Mouse (Mus musculus) brain, adult 2 months (tissue): ENCODE measurements around the gene Trat1.

ENCODE experiments used
- DNase-seq: peaks from one replicate; pipeline ENCODE4 v3.0.0; 2011; ENCODE audit warnings: low read depth, low spot score

The Trat1 gene

DNA sequence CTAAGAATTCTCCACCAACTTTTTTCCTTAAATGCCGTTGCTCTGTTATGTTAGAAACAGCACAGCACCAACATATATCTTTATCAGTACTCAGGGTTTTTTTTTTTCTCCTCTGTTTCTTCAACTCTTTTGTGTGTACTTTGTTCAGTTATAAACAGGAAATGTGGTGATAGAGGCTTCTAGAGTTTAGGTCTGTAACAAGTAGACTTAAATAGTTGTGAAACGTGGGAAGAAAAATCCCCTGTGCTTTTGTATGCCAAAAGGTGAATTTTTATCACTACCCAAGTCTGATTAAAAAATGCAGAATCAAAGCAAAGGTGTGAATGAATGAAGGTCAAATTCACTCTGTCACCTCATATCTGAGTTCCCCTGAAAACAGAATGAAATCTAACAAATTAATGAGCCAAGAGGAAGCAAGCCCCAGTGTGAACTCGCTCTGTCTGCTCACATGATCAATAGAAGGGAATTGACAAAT lies at the start of gene Trat1:
Trat1 (minus strand) TSS at position 51 of the 475 bp plus-strand sequence.
- DNase-seq, result no peak

- DNase-seq, result no peak
Observed at GRCm38 (mm10) chr16:48818524-48818923, 46.7 kb upstream of the Trat1 start.

DNA sequence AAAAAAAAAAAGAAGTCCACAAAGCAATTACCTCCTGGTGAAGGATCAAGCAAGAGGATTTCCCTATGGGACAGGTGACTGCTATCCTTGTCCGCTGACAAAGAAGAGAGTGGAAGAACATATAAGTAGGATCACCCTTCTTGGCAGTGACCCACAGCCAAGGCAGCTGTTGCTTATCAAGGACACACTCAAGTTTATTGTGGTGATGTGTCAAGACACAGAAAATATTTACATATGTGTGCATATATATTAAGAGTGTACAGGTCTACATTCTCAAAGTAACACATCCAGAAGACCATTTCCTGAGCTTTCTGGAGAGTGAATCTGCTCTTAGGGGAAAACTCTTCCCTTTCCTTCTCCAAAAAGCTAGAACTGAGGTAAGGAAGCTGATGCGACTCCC lies 44.9 kb upstream of the Trat1 start, which contains the start of gene Retnlb:
Retnlb (plus strand) TSS at position 162 of the 400 bp plus-strand sequence.
- no peak for DNase-seq

DNA sequence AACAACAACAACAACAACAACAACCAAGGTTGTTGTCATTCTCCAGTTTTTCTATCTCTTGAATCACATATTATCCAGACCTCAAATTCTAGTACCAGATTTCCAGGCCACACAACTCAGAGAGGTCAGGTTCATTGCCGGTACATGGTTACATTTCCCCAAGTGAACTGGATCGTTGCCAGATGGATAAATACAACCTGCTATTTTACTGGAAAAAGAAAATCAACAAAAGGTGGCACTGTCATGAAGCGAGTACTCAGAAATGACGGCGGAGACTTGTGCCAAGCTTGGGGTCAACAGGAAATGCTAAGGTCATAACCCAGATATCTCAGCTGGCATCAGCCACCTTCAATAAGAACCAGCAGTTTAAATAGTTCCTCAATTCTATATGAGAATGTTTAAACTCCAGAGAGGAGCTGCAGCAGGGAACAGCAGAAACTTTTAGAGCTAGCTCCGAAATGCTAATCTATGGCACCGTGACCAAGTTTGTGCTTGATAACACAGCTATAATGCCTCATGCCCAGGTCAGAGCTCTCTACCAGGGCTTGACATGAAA lies 40.1 kb upstream of the Trat1 start:
- DNase-seq, result no peak

DNA sequence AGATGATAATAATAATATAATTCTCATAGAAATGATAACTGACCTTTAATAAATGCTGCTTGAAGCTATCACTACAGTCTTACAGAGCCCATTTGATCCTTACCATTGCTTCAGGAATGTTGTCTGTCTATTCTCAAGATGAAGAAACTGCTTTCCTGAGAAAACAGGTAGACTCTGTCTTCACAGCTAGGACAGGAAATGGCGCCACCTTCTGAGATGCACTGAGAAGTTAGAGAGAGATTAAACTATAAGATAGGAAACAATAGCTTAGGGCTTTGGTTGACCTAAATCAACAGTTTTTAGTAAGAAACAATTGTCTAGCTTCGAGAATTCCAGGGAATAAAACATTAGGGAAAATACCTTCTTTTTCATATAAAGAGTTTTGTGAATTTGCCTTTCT lies 37.6 kb upstream of the Trat1 start:
- peak; percentile 17 for DNase-seq

DNA sequence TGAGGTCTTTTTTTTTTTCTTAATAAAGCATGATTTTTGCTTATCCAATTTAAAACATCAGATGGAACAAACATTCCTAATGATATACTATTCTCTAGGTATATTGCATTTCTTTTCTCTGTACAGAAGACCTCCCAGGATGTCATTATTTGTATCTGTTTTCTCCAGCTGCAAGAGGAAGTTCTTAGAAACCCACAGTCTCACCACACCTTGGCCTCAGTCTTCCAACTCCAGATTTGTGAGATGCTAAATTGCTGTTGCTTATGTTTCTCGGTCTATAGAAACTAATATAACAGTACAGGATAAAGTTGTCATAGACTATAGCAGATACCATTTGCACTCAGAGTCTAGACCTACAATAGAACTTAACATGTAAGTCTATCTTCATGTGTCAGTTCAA lies 34.7 kb upstream of the Trat1 start:
- DNase-seq, result no peak

GRCm38 (mm10) chr16:48805412-48805811 lies 33.6 kb upstream of the Trat1 start:
- DNase-seq, result peak; percentile 52

DNA sequence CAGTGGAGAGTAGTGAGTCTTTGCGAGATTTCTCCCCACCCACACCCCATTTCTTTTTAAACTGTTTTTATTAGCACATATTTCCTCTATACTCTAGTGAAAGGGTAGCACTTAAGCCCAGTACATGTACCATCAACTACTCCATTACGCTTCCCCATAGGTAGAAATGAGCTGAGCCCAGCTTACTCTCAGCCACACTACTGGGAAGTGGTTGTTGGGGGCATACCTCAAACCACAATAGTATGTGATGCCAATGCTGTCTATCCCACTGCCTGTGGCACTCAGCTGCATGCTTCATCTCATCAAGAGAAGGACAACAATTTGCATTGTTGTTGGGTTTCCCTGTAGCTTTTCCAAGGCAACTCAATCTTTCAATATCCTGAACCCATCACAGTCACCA lies 29.1 kb upstream of the Trat1 start:
- DNase-seq, result no peak

- DNase-seq, result no peak
Observed at GRCm38 (mm10) chr16:48799470-48799869, 27.6 kb upstream of the Trat1 start.

DNA sequence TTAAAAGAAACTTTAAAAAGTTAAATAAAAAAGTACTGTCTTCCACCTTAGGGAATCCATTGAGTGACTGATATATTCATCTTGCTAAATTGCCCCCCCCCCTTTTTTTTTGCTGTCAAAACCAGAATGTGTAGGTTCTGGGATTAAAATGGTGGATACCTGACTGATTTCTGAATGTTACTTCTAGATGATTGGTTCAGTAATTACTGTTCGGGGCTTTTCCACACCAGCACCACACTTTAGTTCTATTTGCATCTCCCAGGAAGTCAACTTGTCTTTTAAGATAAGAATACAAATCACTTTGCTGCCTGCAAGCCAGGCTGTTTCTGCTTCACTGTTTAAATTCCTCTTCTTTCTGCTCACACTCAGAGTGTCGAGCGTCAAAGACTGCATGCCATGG lies 26.5 kb upstream of the Trat1 start:
- no peak for DNase-seq

- DNase-seq, result no peak
Observed at GRCm38 (mm10) chr16:48788704-48789185, 16.9 kb upstream of the Trat1 start.

GRCm38 (mm10) chr16:48786258-48786657 lies 14.4 kb upstream of the Trat1 start:
- no peak for DNase-seq

GRCm38 (mm10) chr16:48777254-48777653 lies 5.4 kb upstream of the Trat1 start:
- no peak for DNase-seq

DNA sequence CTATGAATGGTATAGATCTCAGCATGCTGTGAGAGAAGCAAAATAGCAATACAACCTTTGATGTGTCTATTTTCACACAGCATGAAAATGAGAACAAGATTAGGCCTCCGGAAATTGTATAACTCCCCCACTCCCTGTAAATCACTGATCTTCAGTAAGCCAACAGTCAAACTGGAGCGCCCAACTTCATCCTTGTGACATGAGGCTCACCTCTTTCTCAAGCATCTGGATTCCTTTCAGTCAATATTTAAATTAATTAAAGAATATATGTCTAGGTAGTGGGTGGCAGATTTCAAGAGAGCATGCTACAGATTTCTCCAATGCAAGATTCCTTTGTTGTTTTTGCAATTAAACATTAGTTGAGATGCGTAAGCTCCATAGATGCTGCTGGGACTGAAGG lies 2.6 kb downstream of the Trat1 start:
- no peak for DNase-seq

- no peak for DNase-seq
Observed at GRCm38 (mm10) chr16:48760643-48761481, 11.0 kb downstream of the Trat1 start.

DNA sequence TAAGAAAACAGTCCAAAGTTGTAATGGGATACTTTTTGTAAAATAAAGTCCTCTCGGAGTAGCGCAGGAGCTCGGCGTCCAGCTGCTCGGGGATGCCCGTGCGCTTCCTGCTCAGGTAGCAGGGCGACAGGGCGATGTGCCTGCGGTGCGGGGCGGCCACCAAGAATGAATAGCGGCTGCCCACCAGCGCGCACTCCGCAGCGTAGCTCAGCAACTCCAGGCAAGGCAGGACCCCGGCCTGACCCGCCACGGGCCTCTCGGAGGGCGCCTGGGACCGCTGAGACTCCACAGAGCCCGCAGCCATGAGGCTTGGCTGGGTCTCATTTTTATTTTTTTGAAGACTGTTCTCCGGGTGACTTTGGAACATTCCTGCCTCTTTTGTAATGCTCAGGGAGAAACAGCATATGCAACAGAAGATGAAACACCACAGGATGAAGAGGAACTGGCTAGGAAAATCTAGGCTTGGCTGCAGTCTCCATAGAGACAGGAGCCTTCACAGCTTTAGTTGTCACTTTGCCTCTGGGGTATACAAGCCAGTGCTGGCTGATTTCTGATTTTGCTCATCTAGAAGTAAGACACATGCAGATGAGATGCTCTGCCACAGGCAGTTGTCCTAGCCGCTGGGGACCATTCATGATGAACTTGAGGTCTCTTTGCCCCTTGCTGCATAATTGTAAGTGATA lies 21.5 kb downstream of the Trat1 start:
- peak; percentile 39 for DNase-seq

- DNase-seq, result no peak
Observed at GRCm38 (mm10) chr16:48745418-48745817, 26.4 kb downstream of the Trat1 start.

GRCm38 (mm10) chr16:48745011-48745410 lies 26.8 kb downstream of the Trat1 start:
- no peak for DNase-seq

- DNase-seq, result no peak
Observed at GRCm38 (mm10) chr16:48741549-48741948, 30.3 kb downstream of the Trat1 start.

DNA sequence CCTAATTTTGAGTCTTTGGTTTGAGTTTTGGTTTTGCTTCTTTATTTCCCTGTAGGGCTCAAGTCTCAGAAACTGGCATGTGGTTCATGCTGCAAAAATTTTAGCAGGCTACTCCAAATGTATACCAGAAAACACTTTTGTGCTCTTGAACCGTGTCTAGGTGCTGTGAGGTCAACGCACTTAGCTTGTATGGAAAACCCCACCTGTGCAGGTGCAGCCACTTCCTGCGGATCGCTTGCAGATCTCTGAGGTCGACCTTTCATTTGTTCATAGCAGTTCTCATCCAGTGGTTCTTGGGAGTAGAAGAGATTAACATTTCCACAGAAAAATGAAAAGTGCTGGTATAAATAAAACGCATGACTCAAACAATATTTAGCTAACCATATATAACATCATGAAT lies 31.8 kb downstream of the Trat1 start:
- no peak for DNase-seq

- DNase-seq, result no peak
Observed at GRCm38 (mm10) chr16:48738429-48738828, 33.4 kb downstream of the Trat1 start.

GRCm38 (mm10) chr16:48736890-48737289 lies 34.9 kb downstream of the Trat1 start:
- DNase-seq, result no peak
